Comparison of ENCODE assay signal across 22 mouse cellular contexts in the genomic region with DNA sequence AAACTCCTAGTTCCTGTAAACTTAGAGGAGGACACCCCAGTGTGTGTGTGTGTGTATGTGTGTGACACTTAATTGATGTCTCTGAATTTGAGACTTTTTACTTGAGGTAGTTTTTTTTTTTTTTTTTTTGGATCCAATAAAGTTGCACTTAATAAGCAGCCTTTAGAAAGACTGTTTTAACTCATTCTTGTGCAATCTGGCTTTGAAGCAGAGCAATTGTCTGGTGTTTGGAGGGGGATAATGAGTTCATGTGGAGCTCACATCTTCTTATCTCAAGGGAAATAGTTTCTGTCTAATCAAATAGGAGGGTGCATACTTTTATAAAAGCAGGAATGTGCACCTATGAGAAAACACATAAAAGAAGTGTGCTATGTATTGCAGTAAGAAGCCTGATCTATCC.
DNase-seq lines count a peak whose midpoint lies in the region; ATAC-seq and TF ChIP-seq lines count a peak whose summit lies in the region.
"Had no signal": no experiment of that assay in that cellular context is flagged by ENCODE, and none has a peak within 500 bp of the region (broad histone marks: within the 10 kb centered on the region; RNA-seq: fewer than 3 reads in every experiment).

No protein-coding gene starts in this region.

- H3K27ac ChIP-seq in kidney, embryonic 15.5 days: peak overlapping the region; percentile 45; the same call in 1 of the 2 replicates
- no peak overlapping the region; the same call in 1 of the 2 replicates for H3K27ac ChIP-seq in lung, embryonic 15.5 days
- H3K27ac ChIP-seq in lung, postnatal 0 days (ENCODE audit: low read length): no peak overlapping the region
- H3K27ac ChIP-seq: embryonic facial prominence, embryonic 13.5 days; embryonic facial prominence, embryonic 15.5 days; forebrain, embryonic 10.5 days; forebrain, embryonic 12.5 days had no signal

- peaks cover 4% of the 10 kb centered on the region; the same call in 1 of the 2 replicates for H3K9me3 ChIP-seq in kidney, embryonic 15.5 days (replicated peaks)
- no peaks in the 10 kb centered on the region for H3K9me3 ChIP-seq in lung, embryonic 15.5 days
- H3K9me3 ChIP-seq in lung, postnatal 0 days (ENCODE audit: low read length): no peaks in the 10 kb centered on the region
- H3K9me3 ChIP-seq: forebrain, embryonic 12.5 days had no signal

- H3K36me3 ChIP-seq in kidney, embryonic 15.5 days: no peaks in the 10 kb centered on the region
- H3K36me3 ChIP-seq in lung, embryonic 15.5 days: no peaks in the 10 kb centered on the region
- H3K36me3 ChIP-seq in lung, postnatal 0 days (ENCODE audit: insufficient read depth, low read length): no peaks in the 10 kb centered on the region
- H3K36me3 ChIP-seq: embryonic facial prominence, embryonic 13.5 days; embryonic facial prominence, embryonic 15.5 days; forebrain, embryonic 12.5 days had no signal

- TF ChIP-seq EP300 in lung, postnatal 0 days (IDR thresholded peaks at IDR 0.05): no peak

- H3K4me3 ChIP-seq in kidney, embryonic 15.5 days (replicated peaks): no peak overlapping the region
- H3K4me3 ChIP-seq in lung, embryonic 15.5 days: no peak overlapping the region
- no peak overlapping the region for H3K4me3 ChIP-seq in lung, postnatal 0 days (ENCODE audit: low read depth, low read length)
- H3K4me3 ChIP-seq in lung, adult 2 months (replicated peaks; ENCODE audit: extremely low read depth, low read depth, low read length): no peak overlapping the region
- H3K4me3 ChIP-seq: embryonic facial prominence, embryonic 13.5 days; embryonic facial prominence, embryonic 15.5 days; erythroblast, embryonic 14.5 days; forebrain, embryonic 10.5 days; forebrain, embryonic 12.5 days had no signal

- no peak for DNase-seq in kidney, postnatal 10 days
- no peak for DNase-seq in lung, postnatal 4 days
- DNase-seq in lung, postnatal 0 days (ENCODE audit: low spot score): peak; percentile 54
- DNase-seq in lung, adult 2 months: no peak
- DNase-seq: adrenal gland, adult 2 months; adrenal gland, postnatal 10 days; adrenal gland, postnatal 25 days; cerebellum, adult 11 months; cerebellum, adult 18-20 months; cerebellum, adult 8-10 months; cerebellum, adult 9-11 months; cerebellum, postnatal 14 days; cerebellum, postnatal 36 days; embryo, embryonic 11 days had no signal

- no peaks in the 10 kb centered on the region for H3K27me3 ChIP-seq in kidney, embryonic 15.5 days
- no peaks in the 10 kb centered on the region for H3K27me3 ChIP-seq in lung, embryonic 15.5 days
- no peaks in the 10 kb centered on the region for H3K27me3 ChIP-seq in lung, postnatal 0 days (replicated peaks; ENCODE audit: insufficient read depth, low read length)
- H3K27me3 ChIP-seq: embryonic facial prominence, embryonic 13.5 days; embryonic facial prominence, embryonic 15.5 days; forebrain, embryonic 12.5 days had no signal

- TF ChIP-seq POLR2A in lung, adult 2 months (IDR thresholded peaks at IDR 0.05; ENCODE audit: borderline replicate concordance, extremely low read depth, low read depth, low read length): no peak

- H3K4me1 ChIP-seq in kidney, embryonic 15.5 days: peaks cover 2% of the 10 kb centered on the region; the same call in 1 of the 2 replicates
- H3K4me1 ChIP-seq in lung, embryonic 15.5 days: peaks cover 14% of the 10 kb centered on the region; the same call in 1 of the 2 replicates
- no peaks in the 10 kb centered on the region for H3K4me1 ChIP-seq in lung, postnatal 0 days (ENCODE audit: insufficient read depth, low read depth, low read length)
- H3K4me1 ChIP-seq in lung, adult 2 months (ENCODE audit: control insufficient read depth, insufficient read depth, low read length): no peaks in the 10 kb centered on the region
- H3K4me1 ChIP-seq: embryonic facial prominence, embryonic 13.5 days; embryonic facial prominence, embryonic 15.5 days; forebrain, embryonic 10.5 days; forebrain, embryonic 12.5 days had no signal

- no peak overlapping the region for H3K9ac ChIP-seq in kidney, embryonic 15.5 days
- no peak overlapping the region for H3K9ac ChIP-seq in lung, embryonic 15.5 days
- no peak overlapping the region for H3K9ac ChIP-seq in lung, postnatal 0 days (replicated peaks; ENCODE audit: low read depth)
- H3K9ac ChIP-seq: embryonic facial prominence, embryonic 13.5 days; embryonic facial prominence, embryonic 15.5 days; forebrain, embryonic 12.5 days had no signal

- no peak overlapping the region for H3K4me2 ChIP-seq in kidney, embryonic 15.5 days
- no peak overlapping the region for H3K4me2 ChIP-seq in lung, embryonic 15.5 days
- no peak overlapping the region for H3K4me2 ChIP-seq in lung, postnatal 0 days (replicated peaks; ENCODE audit: low read depth, low read length)
- H3K4me2 ChIP-seq: embryonic facial prominence, embryonic 13.5 days; embryonic facial prominence, embryonic 15.5 days; forebrain, embryonic 12.5 days had no signal

- no peak for ATAC-seq in kidney, embryonic 15.5 days (replicated peaks; ENCODE audit: low FRiP score)
- ATAC-seq in lung, embryonic 15.5 days (ENCODE audit: borderline replicate concordance, extremely low read depth, low FRiP score, low TSS enrichment): peak; percentile 27; the same call in 1 of the 2 replicates
- no peak for ATAC-seq in lung, postnatal 0 days
- ATAC-seq: forebrain, embryonic 14.5 days had no signal

- TF ChIP-seq CTCF in lung, postnatal 0 days (IDR thresholded peaks at IDR 0.05): no peak
- TF ChIP-seq CTCF in lung, adult 2 months (IDR thresholded peaks at IDR 0.05; ENCODE audit: insufficient read depth, low read length): no peak
